Mouse (Mus musculus) liver, postnatal 0 days (tissue): ENCODE results near the gene Gpr157. TPM values are rescaled to one million over a fixed set of nuclear protein-coding genes. Genes with fewer than 3 reads are reported as not detected.

Source experiments
- ATAC-seq: fragments of 200-750 bp; cut with Nextera tagmentation; 2 replicates; pipeline ENCODE4 v1.8.0; 2017; ENCODE audit warnings: mild to moderate bottlenecking, moderate library complexity
- DNase-seq: peaks from one replicate; pipeline ENCODE4 v3.0.0-alpha.2; 2016
- H3K27ac ChIP-seq: fragments of 300-500 bp; sonication (generic); 2 replicates; pipeline ENCODE4 v1.5.1; 2014; ENCODE audit warnings: antibody characterized with exemption, moderate library complexity, mild to moderate bottlenecking, low read depth
- H3K27me3 ChIP-seq: fragments of 300-500 bp; sonication (generic); 2 replicates; pipeline ENCODE4 v1.6.1; 2014; ENCODE audit warnings: low read length, control low read depth, mixed read lengths; ENCODE audit not compliant: insufficient read depth
- H3K36me3 ChIP-seq: fragments of 300-500 bp; sonication (generic); replicated peaks from 2 replicates; pipeline ENCODE4 v1.6.1; 2014; ENCODE audit warnings: mild to moderate bottlenecking, control low read depth, low read length, moderate library complexity, mixed read lengths; ENCODE audit not compliant: insufficient read depth
- H3K4me1 ChIP-seq: fragments of 300-500 bp; sonication (generic); 2 replicates; pipeline ENCODE4 v1.6.1; 2014; ENCODE audit warnings: antibody characterized with exemption, mild to moderate bottlenecking, control low read depth; ENCODE audit not compliant: insufficient read depth
- H3K4me2 ChIP-seq: fragments of 300-500 bp; sonication (generic); 2 replicates; pipeline ENCODE4 v1.6.1; 2014; ENCODE audit warnings: low read depth, mild to moderate bottlenecking, low read length, moderate library complexity, mixed read lengths
- H3K4me3 ChIP-seq: fragments of 300-500 bp; sonication (generic); 2 replicates; pipeline ENCODE4 v1.5.1; 2014; ENCODE audit warnings: low read depth, low read length
- H3K9ac ChIP-seq: fragments of 300-500 bp; sonication (generic); replicated peaks from 2 replicates; pipeline ENCODE4 v1.6.1; 2014; ENCODE audit warnings: mild to moderate bottlenecking, moderate library complexity
- H3K9me3 ChIP-seq: fragments of 300-500 bp; sonication (generic); 2 replicates; pipeline ENCODE4 v1.6.1; 2016; ENCODE audit warnings: mild to moderate bottlenecking, control low read depth, low read length, mixed read lengths
- CTCF ChIP-seq: sonication (generic); IDR thresholded peaks from 2 replicates; pipeline ENCODE4 v1.5.1; 2016; ENCODE audit warnings: antibody characterized with exemption, low read depth
- EP300 ChIP-seq: IDR thresholded peaks from 2 replicates; pipeline ENCODE4 v1.6.1; 2016; ENCODE audit warnings: antibody characterized with exemption, low read depth, mild to moderate bottlenecking
- WGBS: fragments of 180-500 bp; shearing (Covaris S2); extraction: QIAGEN DNeasy Blood & Tissue Kit; methylation state at CpG from one replicate; pipeline ENCODE4 v1.1.7; 2014; ENCODE audit not compliant: insufficient replicate concordance; 5-methylcytosine and 5-hydroxymethylcytosine counted together
- polyA plus RNA-seq: library from polyadenylated mRNA; unstranded; fragments of >200 nt; fragmentation: Nextera tagmentation; extraction: Ambion mirVana; gene quantifications from 2 replicates; pipeline ENCODE4 v1.2.1, GENCODE M21; 2015

Gene Gpr157
- polyA plus RNA-seq, 1 experiment from 2014 or later = 0.33 TPM

DNA sequence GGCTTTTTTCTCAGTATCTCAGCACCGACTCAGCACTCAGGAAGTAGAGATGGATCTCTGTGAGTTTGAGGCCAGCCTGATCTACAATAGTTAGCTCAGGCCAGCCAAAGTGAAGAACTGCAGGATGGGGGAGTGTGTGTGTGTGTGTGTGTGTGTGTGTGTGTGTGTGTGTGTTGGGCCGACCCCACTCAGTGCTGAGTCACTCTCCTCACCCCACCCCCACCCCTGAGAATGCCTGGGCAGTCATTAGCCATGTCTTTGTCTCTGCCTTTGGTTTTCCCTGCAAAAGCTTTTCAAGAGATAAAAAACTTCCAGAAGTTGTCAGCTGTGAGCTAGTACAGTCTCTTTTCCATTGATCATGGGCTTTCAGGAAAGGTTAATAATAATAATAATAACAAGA lies 43.5 kb downstream of the Gpr157 start:
- TF ChIP-seq CTCF (no peak), EP300 (no peak)
- Histone ChIP-seq H3K36me3 (no peaks in the 10 kb centered on the region), H3K4me2 (no peak overlapping the region), H3K9me3 (no peaks in the 10 kb centered on the region), H3K4me3 (no peak overlapping the region), H3K27ac (no peak overlapping the region), H3K27me3 (no peaks in the 10 kb centered on the region), H3K9ac (no peak overlapping the region), H3K4me1 (peaks cover 5% of the 10 kb centered on the region; the same call in 1 of the 2 replicates)
- DNase-seq (no peak), ATAC-seq (no peak)
- WGBS = 33% methylated on average over 1 of the region's 2 CpGs

- Histone ChIP-seq H3K9ac (peak overlapping the region; percentile 36), H3K36me3 (no peaks in the 10 kb centered on the region), H3K4me1 (peaks cover 7% of the 10 kb centered on the region; the same call in 1 of the 2 replicates), H3K4me2 (peak overlapping the region; percentile 67), H3K27ac (peak overlapping the region; percentile 79), H3K27me3 (no peaks in the 10 kb centered on the region), H3K4me3 (peak overlapping the region; percentile 32; the same call in 1 of the 2 replicates), H3K9me3 (no peaks in the 10 kb centered on the region)
- DNase-seq (peak; percentile 79), ATAC-seq (peak; percentile 91)
- no peak for TF ChIP-seq CTCF
- 0 out of 2 replicates have a peak, but pooled peaks have one; percentile 51 for TF ChIP-seq EP300
- WGBS = 10% methylated on average over 24 of the region's 24 CpGs
Observed at GRCm38 (mm10) chr4:150132692-150133271, 45.6 kb downstream of the Gpr157 start.

DNA sequence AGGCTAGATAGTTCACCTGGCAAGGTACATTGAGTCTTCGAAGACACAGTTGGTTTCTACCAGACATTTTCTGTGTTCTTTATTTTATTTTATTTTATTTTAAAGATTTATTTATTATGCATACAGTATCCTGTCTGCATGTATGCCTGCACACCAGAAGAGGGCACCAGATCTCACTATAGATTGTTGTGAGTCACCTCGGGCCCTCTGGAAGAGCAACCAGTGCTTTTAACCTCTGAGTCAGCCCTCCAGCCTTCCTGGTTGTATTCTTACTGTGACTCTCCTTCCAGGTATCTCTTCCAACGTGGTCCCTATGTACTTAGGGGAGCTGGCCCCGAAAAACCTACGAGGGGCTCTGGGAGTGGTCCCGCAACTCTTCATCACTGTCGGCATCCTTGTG lies 48.1 kb downstream of the Gpr157 start:
- Histone ChIP-seq H3K4me3 (no peak overlapping the region), H3K4me1 (peaks cover 7% of the 10 kb centered on the region; the same call in 1 of the 2 replicates), H3K4me2 (no peak overlapping the region), H3K9ac (no peak overlapping the region), H3K36me3 (no peaks in the 10 kb centered on the region), H3K9me3 (no peaks in the 10 kb centered on the region), H3K27ac (no peak overlapping the region), H3K27me3 (no peaks in the 10 kb centered on the region)
- DNase-seq = no peak
- WGBS = 78% methylated on average over 7 of the region's 7 CpGs
- no peak for ATAC-seq
- no peak for TF ChIP-seq EP300
- TF ChIP-seq CTCF = no peak

DNA sequence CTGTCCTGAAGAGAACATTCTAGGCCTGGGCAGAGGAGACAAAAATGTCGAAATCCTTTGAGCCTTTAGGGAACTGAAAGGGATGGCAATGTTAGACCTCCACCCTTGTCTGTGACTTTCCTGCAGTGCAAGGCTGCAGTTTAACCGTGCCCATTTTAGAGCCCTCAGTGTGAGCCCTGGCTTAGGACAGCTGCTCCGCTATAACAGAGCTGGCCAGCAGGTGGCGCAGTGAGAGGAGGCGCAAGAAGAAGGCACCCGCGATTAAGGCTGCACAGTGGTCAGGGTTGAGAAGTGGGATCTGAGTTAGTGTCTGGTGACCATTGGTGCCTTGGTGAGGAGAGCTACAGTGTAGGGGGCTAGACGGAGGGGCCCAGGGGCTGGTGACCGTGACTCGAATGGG lies 49.5 kb downstream of the Gpr157 start:
- H3K4me3 ChIP-seq = no peak overlapping the region
- no peak overlapping the region for H3K4me2 ChIP-seq
- H3K9ac ChIP-seq = no peak overlapping the region
- ATAC-seq (peak; percentile 24; the same call in 1 of the 2 replicates), DNase-seq (peak; percentile 85)
- H3K36me3 ChIP-seq = no peaks in the 10 kb centered on the region
- no peak for TF ChIP-seq EP300
- peak; percentile 97 for TF ChIP-seq CTCF
- no peaks in the 10 kb centered on the region for H3K27me3 ChIP-seq
- no peaks in the 10 kb centered on the region for H3K9me3 ChIP-seq
- H3K27ac ChIP-seq = no peak overlapping the region
- WGBS = 6% methylated on average over 10 of the region's 10 CpGs
- peaks cover 7% of the 10 kb centered on the region; the same call in 1 of the 2 replicates for H3K4me1 ChIP-seq

- WGBS = 75% methylated on average over 7 of the region's 7 CpGs
- ATAC-seq = no peak
- no peak overlapping the region for H3K4me2 ChIP-seq
Observed at GRCm38 (mm10) chr4:150137368-150138083, 50.4 kb downstream of the Gpr157 start.

DNA sequence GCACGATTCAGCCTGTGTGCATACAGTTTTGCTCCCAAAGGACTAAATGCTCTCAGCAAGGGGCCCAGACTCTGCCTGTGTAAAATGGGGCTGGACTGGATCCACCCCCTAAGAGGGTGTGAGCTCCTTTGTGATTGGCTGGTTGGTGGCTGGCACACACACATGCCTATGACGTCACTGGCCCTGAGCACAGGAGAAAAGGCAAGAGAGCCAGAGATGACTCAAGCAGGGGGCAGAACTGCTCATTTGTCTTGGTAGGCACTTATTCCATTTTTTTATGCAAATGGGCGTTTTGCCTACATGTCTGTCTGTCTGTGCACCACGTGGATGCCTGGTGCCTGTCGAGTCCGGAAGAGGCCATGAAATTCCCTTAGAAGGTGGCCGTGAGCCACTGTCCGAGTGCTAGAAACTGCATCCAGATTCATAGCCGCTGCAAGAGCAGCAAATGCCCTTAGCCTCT lies 50.9 kb downstream of the Gpr157 start:
- Histone ChIP-seq H3K27me3 (no peaks in the 10 kb centered on the region), H3K27ac (no peak overlapping the region), H3K9ac (no peak overlapping the region), H3K36me3 (no peaks in the 10 kb centered on the region), H3K9me3 (no peaks in the 10 kb centered on the region), H3K4me2 (peak overlapping the region; percentile 36), H3K4me3 (no peak overlapping the region), H3K4me1 (peaks cover 3% of the 10 kb centered on the region; the same call in 1 of the 2 replicates)
- DNase-seq (peak; percentile 75), ATAC-seq (peak; percentile 76)
- WGBS = 19% methylated on average over 9 of the region's 9 CpGs
- no peak for TF ChIP-seq CTCF
- no peak for TF ChIP-seq EP300

More at GRCm38 (mm10) chr4:150137368-150138083, 50.4 kb downstream of the Gpr157 start:
- no peak overlapping the region for H3K9ac ChIP-seq
- H3K4me3 ChIP-seq = no peak overlapping the region
- H3K9me3 ChIP-seq = no peaks in the 10 kb centered on the region
- H3K4me1 ChIP-seq = peaks cover 7% of the 10 kb centered on the region; the same call in 1 of the 2 replicates
- no peak for DNase-seq
- H3K27ac ChIP-seq = no peak overlapping the region
- H3K36me3 ChIP-seq = no peaks in the 10 kb centered on the region
- TF ChIP-seq EP300 = no peak
- TF ChIP-seq CTCF = no peak
- no peaks in the 10 kb centered on the region for H3K27me3 ChIP-seq
